Mouse (Mus musculus) lung, postnatal 0 days (tissue): ENCODE data around the gene Slc17a9. TPM values are rescaled to one million over a fixed set of nuclear protein-coding genes. Genes with fewer than 3 reads are reported as not detected.

Experiments used
- ATAC-seq: fragments of 200-750 bp; cut with Nextera tagmentation; 2 replicates; pipeline ENCODE4 v1.8.0; 2017; ENCODE audit warnings: moderate library complexity
- DNase-seq: peaks from one replicate; pipeline ENCODE4 v3.0.0-alpha.2; 2016; ENCODE audit warnings: low spot score
- H3K27ac ChIP-seq: fragments of 300-500 bp; sonication (generic); 2 replicates; pipeline ENCODE4 v1.5.1; 2014; ENCODE audit warnings: antibody characterized with exemption, mild to moderate bottlenecking, low read length, mixed read lengths
- H3K27me3 ChIP-seq: fragments of 300-500 bp; sonication (generic); replicated peaks from 2 replicates; pipeline ENCODE4 v1.6.1; 2014; ENCODE audit warnings: low read length, mixed read lengths; ENCODE audit not compliant: insufficient read depth
- H3K36me3 ChIP-seq: fragments of 300-500 bp; sonication (generic); 2 replicates; pipeline ENCODE4 v1.6.1; 2014; ENCODE audit warnings: low read length, mixed read lengths; ENCODE audit not compliant: insufficient read depth
- H3K4me1 ChIP-seq: fragments of 300-500 bp; sonication (generic); 2 replicates; pipeline ENCODE4 v1.6.1; 2014; ENCODE audit warnings: antibody characterized with exemption, low read depth, low read length, mixed read lengths; ENCODE audit not compliant: insufficient read depth
- H3K4me2 ChIP-seq: fragments of 300-500 bp; sonication (generic); replicated peaks from 2 replicates; pipeline ENCODE4 v1.6.1; 2014; ENCODE audit warnings: low read depth, mild to moderate bottlenecking, low read length, moderate library complexity, mixed read lengths
- H3K4me3 ChIP-seq: fragments of 300-500 bp; sonication (generic); 2 replicates; pipeline ENCODE4 v1.5.1; 2014; ENCODE audit warnings: low read depth, low read length
- H3K9ac ChIP-seq: fragments of 300-500 bp; sonication (generic); replicated peaks from 2 replicates; pipeline ENCODE4 v1.6.1; 2014; ENCODE audit warnings: low read depth, mild to moderate bottlenecking
- H3K9me3 ChIP-seq: fragments of 300-500 bp; sonication (generic); 2 replicates; pipeline ENCODE4 v1.6.1; 2016; ENCODE audit warnings: low read length, mixed read lengths
- CTCF ChIP-seq: IDR thresholded peaks from 2 replicates; pipeline ENCODE4 v1.5.1; 2016; ENCODE audit warnings: antibody characterized with exemption, mild to moderate bottlenecking
- EP300 ChIP-seq: IDR thresholded peaks from 2 replicates; pipeline ENCODE4 v1.6.1; 2016; ENCODE audit warnings: antibody characterized with exemption, mild to moderate bottlenecking, control low read depth
- WGBS: fragments of 180-500 bp; shearing (Covaris S2); extraction: QIAGEN DNeasy Blood & Tissue Kit; methylation state at CpG from one replicate; pipeline ENCODE4 v1.1.7; 2014; 5-methylcytosine and 5-hydroxymethylcytosine counted together
- polyA plus RNA-seq: library from polyadenylated mRNA; unstranded; fragments of >200 nt; fragmentation: Nextera tagmentation; extraction: Ambion mirVana; gene quantifications from 2 replicates; pipeline ENCODE4 v1.2.1, GENCODE M21; 2015

Gene Slc17a9
- polyA plus RNA-seq, 1 experiment from 2014 or later, result 1.4 TPM

DNA sequence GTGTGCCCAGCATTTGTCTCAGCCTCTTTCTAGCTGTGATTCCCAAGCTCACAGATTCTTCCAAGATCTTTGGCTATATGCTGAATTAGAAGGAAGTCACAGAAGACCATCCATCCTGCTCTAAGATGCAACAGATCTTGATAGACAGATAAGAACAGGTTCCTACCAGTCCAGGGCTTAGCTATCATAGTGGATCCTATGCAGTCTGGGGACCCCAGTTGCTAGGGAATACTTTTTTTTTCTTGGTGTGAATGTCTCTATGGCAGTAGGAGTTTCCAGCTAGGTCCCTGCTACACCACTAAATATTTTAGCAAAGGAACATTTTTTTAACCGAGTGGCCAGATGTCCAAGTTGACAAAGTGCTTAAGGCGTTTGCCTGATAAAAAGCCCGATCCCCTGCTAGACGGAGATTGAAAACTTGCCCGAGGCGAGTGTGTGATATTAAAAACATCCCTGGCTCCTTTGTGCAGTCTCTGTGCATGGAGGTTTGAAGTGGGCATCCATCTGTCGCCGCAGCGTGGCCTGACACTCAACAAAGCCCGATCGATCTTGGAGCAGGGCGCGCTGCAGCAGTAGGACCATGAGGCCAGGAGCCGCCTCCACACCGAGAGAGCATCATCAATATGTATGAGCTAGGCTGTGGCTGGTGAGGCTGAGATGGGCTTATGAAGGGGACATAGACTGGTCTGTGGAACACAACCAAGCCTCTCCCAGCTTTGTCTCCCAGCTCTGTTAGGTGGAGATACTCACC, 33.6 kb downstream of the Slc17a9 start:
- 54% methylated on average over 15 of the region's 15 CpGs for WGBS
- ATAC-seq, result no peak
- H3K4me1 ChIP-seq, result no peaks in the 10 kb centered on the region
- no peaks in the 10 kb centered on the region; the same call in 1 of the 2 replicates for H3K27me3 ChIP-seq
- H3K36me3 ChIP-seq, result no peaks in the 10 kb centered on the region
- no peak for TF ChIP-seq CTCF
- TF ChIP-seq EP300, result no peak
- no peak overlapping the region for H3K4me3 ChIP-seq
- H3K4me2 ChIP-seq, result no peak overlapping the region
- DNase-seq, result no peak
- no peaks in the 10 kb centered on the region for H3K9me3 ChIP-seq
- no peak overlapping the region for H3K27ac ChIP-seq
- H3K9ac ChIP-seq, result no peak overlapping the region

GRCm38 (mm10) chr2:180764986-180765385, 39.9 kb downstream of the Slc17a9 start:
- no peak overlapping the region for H3K4me3 ChIP-seq
- TF ChIP-seq CTCF (no peak), EP300 (no peak)
- 73% methylated on average over 11 of the region's 11 CpGs for WGBS
- H3K36me3 ChIP-seq, result no peaks in the 10 kb centered on the region
- H3K9ac ChIP-seq, result no peak overlapping the region
- no peak overlapping the region for H3K4me2 ChIP-seq
- no peak overlapping the region for H3K27ac ChIP-seq
- DNase-seq (no peak), ATAC-seq (no peak)
- no peaks in the 10 kb centered on the region for H3K27me3 ChIP-seq
- no peaks in the 10 kb centered on the region for H3K4me1 ChIP-seq
- no peaks in the 10 kb centered on the region for H3K9me3 ChIP-seq

- no peaks in the 10 kb centered on the region for H3K27me3 ChIP-seq
- WGBS, result 63% methylated on average over 7 of the region's 7 CpGs
These were observed 40.6 kb downstream of the Slc17a9 start for GRCm38 (mm10) chr2:180765713-180766112.

GRCm38 (mm10) chr2:180775223-180775622, 50.2 kb downstream of the Slc17a9 start:
- 4% methylated on average over 12 of the region's 12 CpGs for WGBS
- ATAC-seq, result no peak

More at GRCm38 (mm10) chr2:180765713-180766112, 40.6 kb downstream of the Slc17a9 start:
- H3K4me1 ChIP-seq, result no peaks in the 10 kb centered on the region
- no peak overlapping the region for H3K4me2 ChIP-seq
- no peaks in the 10 kb centered on the region for H3K36me3 ChIP-seq
- no peak for TF ChIP-seq EP300
- TF ChIP-seq CTCF, result no peak
- ATAC-seq (no peak), DNase-seq (no peak)
- H3K4me3 ChIP-seq, result no peak overlapping the region
- H3K27ac ChIP-seq, result no peak overlapping the region
- H3K9ac ChIP-seq, result no peak overlapping the region
- H3K9me3 ChIP-seq, result no peaks in the 10 kb centered on the region

GRCm38 (mm10) chr2:180775641-180776040, 50.6 kb downstream of the Slc17a9 start:
- 2% methylated on average over 15 of the region's 15 CpGs for WGBS
- H3K9ac ChIP-seq, result no peak overlapping the region
- TF ChIP-seq CTCF, result no peak
- no peak overlapping the region for H3K4me2 ChIP-seq
- ATAC-seq, result no peak
- no peak overlapping the region for H3K4me3 ChIP-seq
- no peaks in the 10 kb centered on the region for H3K9me3 ChIP-seq
- no peaks in the 10 kb centered on the region for H3K4me1 ChIP-seq
- H3K36me3 ChIP-seq, result no peaks in the 10 kb centered on the region
- H3K27ac ChIP-seq, result no peak overlapping the region
- H3K27me3 ChIP-seq, result peaks cover 44% of the 10 kb centered on the region
- no peak for DNase-seq

More at GRCm38 (mm10) chr2:180775223-180775622, 50.2 kb downstream of the Slc17a9 start:
- Histone ChIP-seq H3K4me1 (no peaks in the 10 kb centered on the region), H3K27me3 (peaks cover 44% of the 10 kb centered on the region), H3K4me2 (no peak overlapping the region), H3K36me3 (no peaks in the 10 kb centered on the region), H3K4me3 (no peak overlapping the region), H3K27ac (no peak overlapping the region), H3K9me3 (no peaks in the 10 kb centered on the region), H3K9ac (no peak overlapping the region)
- no peak for TF ChIP-seq EP300
- TF ChIP-seq CTCF, result no peak
- DNase-seq, result no peak

GRCm38 (mm10) chr2:180776793-180777192, 51.7 kb downstream of the Slc17a9 start, which contains the start of gene Bhlhe23:
Gene Bhlhe23, minus strand, starts transcription at chr2:180776900.
- ATAC-seq, result no peak

More at GRCm38 (mm10) chr2:180776793-180777192, 51.7 kb downstream of the Slc17a9 start, which contains the start of gene Bhlhe23:
- no peak within 1 kb of the TSS for H3K9ac ChIP-seq
- TF ChIP-seq EP300, result no peak
- TF ChIP-seq CTCF, result no peak
- H3K27me3 ChIP-seq, result peaks cover 44% of the 10 kb centered on the region
- no peaks in the 10 kb centered on the region for H3K4me1 ChIP-seq
- WGBS, result 2% methylated on average over 28 of the region's 28 CpGs
- H3K4me2 ChIP-seq, result no peak within 1 kb of the TSS
- no peak within 1 kb of the TSS for H3K4me3 ChIP-seq
- no peak within 1 kb of the TSS for H3K27ac ChIP-seq
- no peaks in the 10 kb centered on the region for H3K9me3 ChIP-seq
- no peak for DNase-seq
- H3K36me3 ChIP-seq, result no peaks in the 10 kb centered on the region
